Mouse (Mus musculus) heart, postnatal 0 days (tissue): ENCODE measurements around the gene Olfr193. TPM values are rescaled to one million over a fixed set of nuclear protein-coding genes. Genes with fewer than 3 reads are reported as not detected.
"Not testable (repeated sequence)": the region's sequence is repeated elsewhere in the genome, so short reads cannot be mapped to it uniquely, and the experiment has no call there.

ENCODE experiments used
- ATAC-seq: fragments of 200-750 bp; cut with Nextera tagmentation; 2 replicates; pipeline ENCODE4 v1.8.0; 2017; ENCODE audit warnings: low read depth, moderate number of reproducible peaks, moderate library complexity; ENCODE audit not compliant: insufficient read depth
- DNase-seq: peaks from one replicate; pipeline ENCODE4 v3.0.0-alpha.2; 2016; ENCODE audit warnings: low spot score
- H3K27ac ChIP-seq: fragments of 300-500 bp; sonication (generic); 2 replicates; pipeline ENCODE4 v1.5.1; 2014; ENCODE audit warnings: low read depth, mild to moderate bottlenecking
- H3K27me3 ChIP-seq: fragments of 300-500 bp; sonication (generic); 2 replicates; pipeline ENCODE4 v1.6.1; 2014; ENCODE audit warnings: low read length, mixed read lengths; ENCODE audit not compliant: control insufficient read depth, insufficient read depth
- H3K36me3 ChIP-seq: fragments of 300-500 bp; sonication (generic); replicated peaks from 2 replicates; pipeline ENCODE4 v1.6.1; 2014; ENCODE audit warnings: low read length, mixed read lengths; ENCODE audit not compliant: control insufficient read depth, insufficient read depth
- H3K4me1 ChIP-seq: fragments of 300-500 bp; sonication (generic); 2 replicates; pipeline ENCODE4 v1.6.1; 2014; ENCODE audit warnings: antibody characterized with exemption; ENCODE audit not compliant: control insufficient read depth, insufficient read depth
- H3K4me2 ChIP-seq: fragments of 300-500 bp; sonication (generic); 2 replicates; pipeline ENCODE4 v1.6.1; 2014; ENCODE audit warnings: low read depth, mild to moderate bottlenecking, low read length, moderate library complexity
- H3K4me3 ChIP-seq: fragments of 300-500 bp; sonication (generic); 2 replicates; pipeline ENCODE4 v1.5.1; 2014; ENCODE audit warnings: low read depth, low read length
- H3K9ac ChIP-seq: fragments of 300-500 bp; sonication (generic); replicated peaks from 2 replicates; pipeline ENCODE4 v1.6.1; 2014; ENCODE audit warnings: low read depth, low read length, mixed read lengths
- H3K9me3 ChIP-seq: fragments of 300-500 bp; sonication (generic); replicated peaks from 2 replicates; pipeline ENCODE4 v1.6.1; 2016; ENCODE audit warnings: low read length; ENCODE audit not compliant: control insufficient read depth
- CTCF ChIP-seq: IDR thresholded peaks from 2 replicates; pipeline ENCODE4 v1.5.1; 2016; ENCODE audit warnings: antibody characterized with exemption, control low read depth, low read depth
- EP300 ChIP-seq: IDR thresholded peaks from 2 replicates; pipeline ENCODE4 v1.6.1; 2016; ENCODE audit warnings: antibody characterized with exemption, low read depth
- WGBS: fragments of 180-500 bp; shearing (Covaris S2); extraction: QIAGEN DNeasy Blood & Tissue Kit; methylation state at CpG from one replicate; pipeline ENCODE4 v1.1.7; 2014; 5-methylcytosine and 5-hydroxymethylcytosine counted together
- polyA plus RNA-seq: library from polyadenylated mRNA; unstranded; fragments of >200 nt; fragmentation: Nextera tagmentation; extraction: Ambion mirVana; gene quantifications from 2 replicates; pipeline ENCODE4 v1.2.1, GENCODE M21; 2015
- total RNA-seq: library from RNA; depleted of rRNA; stranded (reverse); fragments of >200 nt; gene quantifications from 2 replicates; pipeline ENCODE4 v1.2.3, GENCODE M21; 2014; ENCODE audit warnings: low replicate concordance

Olfr193 gene
- total and polyA plus RNA-seq, 2 experiments from 2014 or later, result not detected

DNA sequence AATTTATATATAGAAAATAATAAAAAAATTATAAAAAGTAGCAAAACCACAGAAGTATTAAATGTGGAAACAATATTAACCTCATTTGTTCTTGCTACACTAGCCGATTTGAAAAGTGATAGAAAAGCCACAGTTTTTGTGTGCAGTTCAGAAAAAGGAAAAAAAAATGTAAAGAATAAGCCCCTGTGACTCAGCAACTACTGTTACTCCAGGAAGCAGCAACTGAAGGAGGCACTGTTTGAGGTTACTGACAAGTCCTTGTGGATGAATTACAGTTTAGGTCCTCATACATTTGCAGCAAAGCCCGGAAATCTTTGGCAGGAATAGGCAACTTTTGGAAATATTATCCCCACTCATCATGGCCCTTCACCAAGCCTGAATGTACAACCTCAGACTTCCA lies 6.4 kb downstream of the Olfr193 start:
- no peak for ATAC-seq
- no peaks in the 10 kb centered on the region for H3K36me3 ChIP-seq

GRCm38 (mm10) chr16:59089722-59090121 lies 22.0 kb downstream of the Olfr193 start, which contains the start of gene Olfr191:
Gene Olfr191, minus strand, starts transcription at chr16:59089822.
- not testable (repeated sequence) for H3K4me3 ChIP-seq, ATAC-seq, DNase-seq, H3K27ac ChIP-seq, H3K27me3 ChIP-seq, H3K9ac ChIP-seq, H3K36me3 ChIP-seq, H3K9me3 ChIP-seq, H3K4me1 ChIP-seq, H3K4me2 ChIP-seq
- WGBS, result 40% methylated on average over 1 of the region's 1 CpGs

More for the DNA sequence above, 6.4 kb downstream of the Olfr193 start:
- no peak for TF ChIP-seq EP300
- TF ChIP-seq CTCF, result no peak
- WGBS, result 57% methylated on average over 2 of the region's 2 CpGs
- H3K9ac ChIP-seq, result no peak overlapping the region
- no peaks in the 10 kb centered on the region for H3K27me3 ChIP-seq
- no peaks in the 10 kb centered on the region for H3K9me3 ChIP-seq
- no peak overlapping the region for H3K4me2 ChIP-seq
- H3K27ac ChIP-seq, result no peak overlapping the region
- no peak overlapping the region for H3K4me3 ChIP-seq
- DNase-seq, result no peak
- no peaks in the 10 kb centered on the region for H3K4me1 ChIP-seq

DNA sequence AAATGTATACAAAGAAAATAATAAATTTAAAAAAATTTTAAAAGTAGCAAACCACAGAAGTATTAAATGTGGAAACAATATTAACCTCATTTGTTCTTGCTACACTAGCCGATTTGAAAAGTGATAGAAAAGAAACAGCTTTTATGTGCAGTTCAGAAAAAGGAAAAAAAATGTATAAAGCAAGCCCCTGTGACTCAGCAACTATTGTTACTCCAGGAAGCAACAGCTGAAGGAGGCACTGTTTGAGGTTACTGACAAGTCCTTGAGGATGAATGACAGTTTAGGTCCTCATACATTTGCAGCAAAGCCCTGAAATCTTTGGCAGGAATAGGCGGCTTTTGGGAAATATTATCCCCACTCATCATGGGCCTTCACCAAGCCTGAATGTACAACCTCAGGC lies 30.6 kb downstream of the Olfr193 start:
- H3K4me1 ChIP-seq, DNase-seq, H3K4me2 ChIP-seq, H3K27ac ChIP-seq, H3K4me3 ChIP-seq, H3K27me3 ChIP-seq, H3K9ac ChIP-seq, ATAC-seq, H3K9me3 ChIP-seq, H3K36me3 ChIP-seq: not testable (repeated sequence)
- WGBS, result 63% methylated on average over 2 of the region's 2 CpGs

DNA sequence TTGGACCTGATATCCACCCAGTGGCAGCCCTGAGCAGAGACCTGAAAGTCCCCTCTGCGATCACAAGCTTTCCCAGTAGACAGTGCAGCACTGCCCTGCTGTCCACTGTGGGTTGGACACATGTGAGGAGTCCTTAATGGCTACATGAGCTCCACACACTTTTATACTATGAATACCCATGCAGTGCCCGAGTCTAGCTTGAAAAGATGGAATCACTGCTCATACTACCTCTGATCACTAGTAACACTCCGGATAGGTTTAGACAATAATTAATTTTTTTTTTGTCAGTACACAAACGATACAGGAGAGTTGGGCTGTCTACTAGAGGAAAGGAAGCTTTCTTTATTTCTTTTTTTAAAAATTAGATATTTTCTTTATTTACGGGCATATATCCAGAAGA lies 33.8 kb downstream of the Olfr193 start, which contains the start of gene Olfr190:
Gene Olfr190, minus strand, starts transcription at position 101 of the 400 bp plus-strand sequence.
- Histone ChIP-seq H3K9ac (no peak within 1 kb of the TSS), H3K27ac (no peak within 1 kb of the TSS), H3K27me3 (no peaks in the 10 kb centered on the region), H3K36me3 (no peaks in the 10 kb centered on the region), H3K4me1 (no peaks in the 10 kb centered on the region), H3K4me2 (no peak within 1 kb of the TSS), H3K9me3 (no peaks in the 10 kb centered on the region), H3K4me3 (no peak within 1 kb of the TSS)
- TF ChIP-seq CTCF, result no peak
- no peak for TF ChIP-seq EP300
- ATAC-seq (no peak), DNase-seq (no peak)
- 76% methylated on average over 5 of the region's 5 CpGs for WGBS

DNA sequence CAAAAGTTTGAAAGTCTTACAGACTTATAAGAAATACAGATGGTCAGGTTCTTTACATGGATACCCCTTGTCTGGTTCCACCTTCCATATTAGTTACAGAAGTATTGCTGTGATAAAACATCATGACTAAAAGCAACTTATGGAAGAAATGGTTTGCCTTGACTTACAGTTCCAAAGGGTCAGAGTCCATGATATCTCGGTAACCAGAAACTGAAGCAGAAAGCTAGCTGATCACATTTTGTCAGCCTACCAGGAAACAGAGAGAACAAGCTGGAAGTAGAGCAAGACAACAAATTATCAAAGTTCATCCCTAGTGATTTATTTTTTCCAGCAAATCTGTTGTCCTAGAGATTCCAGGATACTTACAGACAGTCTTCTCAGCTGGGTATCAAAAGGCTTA lies 38.2 kb downstream of the Olfr193 start:
- no peaks in the 10 kb centered on the region for H3K27me3 ChIP-seq
- WGBS, result 69% methylated on average over 1 of the region's 1 CpGs
- no peak overlapping the region for H3K4me3 ChIP-seq
- DNase-seq (no peak), ATAC-seq (no peak)
- H3K27ac ChIP-seq, result no peak overlapping the region
- H3K9me3 ChIP-seq, result no peaks in the 10 kb centered on the region
- no peaks in the 10 kb centered on the region for H3K36me3 ChIP-seq
- H3K4me1 ChIP-seq, result no peaks in the 10 kb centered on the region
- no peak overlapping the region for H3K4me2 ChIP-seq
- H3K9ac ChIP-seq, result no peak overlapping the region
- TF ChIP-seq EP300 (no peak), CTCF (no peak)

- H3K4me2 ChIP-seq, result no peak overlapping the region
- H3K36me3 ChIP-seq, result no peaks in the 10 kb centered on the region
- no peak overlapping the region for H3K27ac ChIP-seq
- H3K9me3 ChIP-seq, result no peaks in the 10 kb centered on the region
- H3K4me1 ChIP-seq, result no peaks in the 10 kb centered on the region
- H3K4me3 ChIP-seq, result no peak overlapping the region
- no peak overlapping the region for H3K9ac ChIP-seq
- no peaks in the 10 kb centered on the region for H3K27me3 ChIP-seq
- DNase-seq, result no peak
- no peak for ATAC-seq
- no peak for TF ChIP-seq EP300
- no peak for TF ChIP-seq CTCF
These were observed 39.9 kb downstream of the Olfr193 start for GRCm38 (mm10) chr16:59071755-59072154.

DNA sequence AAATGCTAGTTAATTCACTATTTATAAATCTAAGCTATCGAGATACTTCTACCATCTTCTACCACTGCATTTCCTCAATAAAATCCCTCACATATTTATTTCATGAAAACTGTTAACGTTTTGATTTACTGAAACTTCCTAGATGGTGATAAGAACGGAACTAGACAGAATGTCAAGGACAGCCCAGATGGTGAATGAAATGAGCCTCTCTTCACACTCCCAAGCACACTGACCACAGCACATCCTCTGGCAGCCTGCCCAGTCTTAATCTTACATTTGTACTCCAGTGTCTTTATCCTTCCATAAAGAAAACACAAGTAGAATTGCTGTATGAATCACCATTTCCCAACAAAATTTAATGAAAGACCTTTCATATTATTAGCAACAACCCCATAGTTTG lies 49.3 kb downstream of the Olfr193 start:
- not testable (repeated sequence) for H3K4me2 ChIP-seq, H3K9me3 ChIP-seq, H3K4me1 ChIP-seq, H3K4me3 ChIP-seq, ATAC-seq, H3K36me3 ChIP-seq, H3K9ac ChIP-seq, H3K27me3 ChIP-seq, H3K27ac ChIP-seq, DNase-seq
- 30% methylated on average over 3 of the region's 3 CpGs for WGBS
